Mouse (Mus musculus) liver, postnatal 0 days (tissue): Measurements from ENCODE around the gene Nt5c1a.

Experiments used
- CTCF ChIP-seq: sonication (generic); IDR thresholded peaks from 2 replicates; pipeline ENCODE4 v1.5.1; 2016; ENCODE audit warnings: antibody characterized with exemption, low read depth
- EP300 ChIP-seq: IDR thresholded peaks from 2 replicates; pipeline ENCODE4 v1.6.1; 2016; ENCODE audit warnings: antibody characterized with exemption, low read depth, mild to moderate bottlenecking

DNA sequence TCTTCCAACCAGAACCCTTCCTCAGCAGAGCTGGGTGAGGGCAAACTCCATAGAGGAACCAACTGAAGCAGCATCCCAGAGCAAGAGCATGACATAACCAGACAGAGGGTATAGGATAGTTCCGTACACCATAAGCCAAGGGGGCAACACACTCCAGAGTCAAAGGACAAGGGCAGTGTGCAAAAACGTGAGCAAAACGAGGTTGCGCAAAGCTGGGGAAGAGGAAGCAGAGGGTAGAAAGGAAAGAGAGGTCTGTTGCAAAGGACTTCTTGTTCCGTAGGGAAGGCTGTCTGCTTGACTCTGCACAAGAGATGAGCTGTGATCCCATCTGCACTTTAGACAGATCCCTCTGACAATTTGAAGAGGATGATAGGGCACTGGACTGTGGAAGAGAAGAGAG is 6.0 kb downstream of the Nt5c1a start:
- TF ChIP-seq CTCF, result no peak
- TF ChIP-seq EP300, result no peak
